Mouse (Mus musculus) bone marrow, adult 2 months (tissue): ENCODE results near the gene Cox6b1.

Experiments used
- CTCF ChIP-seq: fragments of 200-500 bp; IDR thresholded peaks from 2 replicates; pipeline ENCODE4 v1.5.1; 2011; ENCODE audit warnings: low read length, control low read depth; ENCODE audit not compliant: control insufficient read depth, insufficient read depth
- POLR2A ChIP-seq: fragments of 200-500 bp; IDR thresholded peaks from 2 replicates; pipeline ENCODE4 v1.6.1; 2011; ENCODE audit warnings: low read depth, mild to moderate bottlenecking, control low read depth, low read length, borderline replicate concordance; ENCODE audit not compliant: control insufficient read depth

DNA sequence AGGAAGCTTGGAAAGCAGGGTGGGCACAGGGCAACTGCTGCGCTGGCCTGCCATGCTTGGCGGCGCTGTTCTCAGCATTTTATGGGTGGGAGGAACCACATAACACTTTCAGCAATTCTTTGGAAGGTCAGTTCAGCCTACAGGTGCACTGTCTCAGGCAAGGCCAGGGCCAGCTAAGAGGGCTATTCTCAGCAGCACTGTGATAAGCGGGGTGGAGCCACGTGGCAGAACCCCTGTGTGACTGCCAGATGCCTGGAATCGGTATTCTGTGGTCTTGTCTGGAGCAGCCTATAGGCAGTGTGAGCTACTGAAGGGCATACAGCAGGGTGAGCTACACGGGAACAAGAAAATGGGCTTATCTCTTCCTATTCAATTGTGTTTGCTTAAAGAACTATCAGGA lies 15.9 kb downstream of the Cox6b1 start:
- TF ChIP-seq CTCF (no peak), POLR2A (no peak)
